Mouse (Mus musculus): Measurements from ENCODE around the gene Ovgp1.
"Not testable (repeated sequence)": the region's sequence is repeated elsewhere in the genome, so short reads cannot be mapped to it uniquely, and the experiment has no call there.

Gene Ovgp1

GRCm38 (mm10) chr3:105973411-105973810, at the start of gene Ovgp1:
Ovgp1 (plus strand) TSS chr3:105973711.
- DNase-seq (ENCODE audit: low spot score in 2 of 2), result no peak

GRCm38 (mm10) chr3:105924616-105925015, 48.9 kb upstream of the Ovgp1 start:
- no peak for DNase-seq (ENCODE audit: low spot score in 2 of 2)

GRCm38 (mm10) chr3:105927561-105928194, 45.8 kb upstream of the Ovgp1 start:
- no peak for DNase-seq (ENCODE audit: low spot score in 2 of 2)

- DNase-seq (ENCODE audit: low spot score in 2 of 2), result no peak
Observed at GRCm38 (mm10) chr3:105928195-105928569, 45.3 kb upstream of the Ovgp1 start.

GRCm38 (mm10) chr3:105928781-105929180, 44.7 kb upstream of the Ovgp1 start:
- no peak for DNase-seq (ENCODE audit: low spot score in 2 of 2)

GRCm38 (mm10) chr3:105929821-105930220, 43.7 kb upstream of the Ovgp1 start:
- no peak for DNase-seq (ENCODE audit: low spot score in 2 of 2)

- no peak for DNase-seq (ENCODE audit: low spot score in 2 of 2)
Observed at GRCm38 (mm10) chr3:105931095-105931494, 42.4 kb upstream of the Ovgp1 start.

- DNase-seq (ENCODE audit: low spot score in 2 of 2), result no peak
Observed at GRCm38 (mm10) chr3:105932240-105933071, 41.1 kb upstream of the Ovgp1 start, which contains the start of gene I830077J02Rik. I830077J02Rik (minus strand) TSS chr3:105932664.

- no peak for DNase-seq (ENCODE audit: low spot score in 2 of 2)
Observed at GRCm38 (mm10) chr3:105933926-105934325, 39.6 kb upstream of the Ovgp1 start.

GRCm38 (mm10) chr3:105935033-105935432, 38.5 kb upstream of the Ovgp1 start:
- no peak for DNase-seq (ENCODE audit: low spot score in 2 of 2)

GRCm38 (mm10) chr3:105936111-105936510, 37.4 kb upstream of the Ovgp1 start:
- no peak for DNase-seq (ENCODE audit: low spot score in 2 of 2)

- DNase-seq (ENCODE audit: low spot score in 2 of 2), result no peak
Observed at GRCm38 (mm10) chr3:105951348-105951747, 22.2 kb upstream of the Ovgp1 start.

GRCm38 (mm10) chr3:105957235-105957634, 16.3 kb upstream of the Ovgp1 start:
- DNase-seq (ENCODE audit: low spot score in 2 of 2), result no peak

GRCm38 (mm10) chr3:105958204-105958603, 15.3 kb upstream of the Ovgp1 start:
- DNase-seq (ENCODE audit: low spot score in 2 of 2), result no peak

- peak; percentile 94 for DNase-seq (ENCODE audit: low spot score in 2 of 2)
Observed at GRCm38 (mm10) chr3:105958974-105959580, 14.4 kb upstream of the Ovgp1 start, which contains the start of gene Wdr77. Wdr77 (plus strand) TSS chr3:105959369.

- no peak for DNase-seq (ENCODE audit: low spot score in 2 of 2)
Observed at GRCm38 (mm10) chr3:105959585-105959984, 13.9 kb upstream of the Ovgp1 start.

GRCm38 (mm10) chr3:105959999-105960398, 13.5 kb upstream of the Ovgp1 start, which contains the start of gene Atp5f1:
Atp5f1 (minus strand) TSS chr3:105960099.
- DNase-seq (ENCODE audit: low spot score in 2 of 2), result peak in 1 of 2 experiments; percentile 48

GRCm38 (mm10) chr3:105960700-105961099, 12.8 kb upstream of the Ovgp1 start:
- no peak for DNase-seq (ENCODE audit: low spot score in 2 of 2)

- no peak for DNase-seq (ENCODE audit: low spot score in 2 of 2)
Observed at GRCm38 (mm10) chr3:105971831-105972446, 1.6 kb upstream of the Ovgp1 start.

- no peak for DNase-seq (ENCODE audit: low spot score in 2 of 2)
Observed at GRCm38 (mm10) chr3:105974174-105974573, 663 bp downstream of the Ovgp1 start.

GRCm38 (mm10) chr3:105989611-105990010, 16.1 kb downstream of the Ovgp1 start:
- not testable (repeated sequence) for DNase-seq (ENCODE audit: low spot score in 2 of 2)

Data from frontal cortex, postnatal 10 days (tissue).